Mouse (Mus musculus) hindbrain, embryonic 14.5 days (tissue): ENCODE measurements around the gene Tctn3. TPM values are rescaled to one million over a fixed set of nuclear protein-coding genes. Genes with fewer than 3 reads are reported as not detected.
A peak's percentile ranks its signal among the peaks of the same experiment; 100 is the strongest.
"Not testable (repeated sequence)": the region's sequence is repeated elsewhere in the genome, so short reads cannot be mapped to it uniquely, and the experiment has no call there.

Experiments
- ATAC-seq: fragments of 200-750 bp; cut with Nextera tagmentation; 2 replicates; pipeline ENCODE4 v1.8.0; 2017; ENCODE audit warnings: moderate number of reproducible peaks, mild to moderate bottlenecking, moderate TSS enrichment, moderate library complexity; ENCODE audit not compliant: low FRiP score
- DNase-seq: peaks from one replicate; pipeline ENCODE4 v3.0.0-alpha.2; 2015; ENCODE audit warnings: low spot score
- H3K27ac ChIP-seq: fragments of 300-500 bp; sonication (generic); 2 replicates; pipeline ENCODE4 v1.5.1; 2014; ENCODE audit warnings: mild to moderate bottlenecking, moderate library complexity
- H3K27me3 ChIP-seq: fragments of 300-500 bp; sonication (generic); 2 replicates; pipeline ENCODE4 v1.6.1; 2014; ENCODE audit warnings: mild to moderate bottlenecking, low read length, mixed read lengths; ENCODE audit not compliant: control insufficient read depth, insufficient read depth
- H3K36me3 ChIP-seq: fragments of 300-500 bp; sonication (generic); replicated peaks from 2 replicates; pipeline ENCODE4 v1.6.1; 2014; ENCODE audit not compliant: control insufficient read depth, insufficient read depth
- H3K4me1 ChIP-seq: fragments of 300-500 bp; sonication (generic); replicated peaks from 2 replicates; pipeline ENCODE4 v1.6.1; 2014; ENCODE audit warnings: antibody characterized with exemption, low read length, mixed read lengths; ENCODE audit not compliant: control insufficient read depth, insufficient read depth
- H3K4me2 ChIP-seq: fragments of 300-500 bp; sonication (generic); replicated peaks from 2 replicates; pipeline ENCODE4 v1.6.1; 2014; ENCODE audit warnings: mild to moderate bottlenecking, moderate library complexity
- H3K4me3 ChIP-seq: fragments of 300-500 bp; sonication (generic); replicated peaks from 2 replicates; pipeline ENCODE4 v1.5.1; 2014; ENCODE audit warnings: mild to moderate bottlenecking, low read length
- H3K9ac ChIP-seq: fragments of 300-500 bp; sonication (generic); 2 replicates; pipeline ENCODE4 v1.6.1; 2014
- H3K9me3 ChIP-seq: fragments of 300-500 bp; sonication (generic); 2 replicates; pipeline ENCODE4 v1.6.1; 2016; ENCODE audit warnings: low read length; ENCODE audit not compliant: control insufficient read depth
- WGBS: fragments of 180-500 bp; shearing (Covaris S2); extraction: QIAGEN DNeasy Blood & Tissue Kit; methylation state at CpG from one replicate; pipeline ENCODE4 v1.1.7; 2014; 5-methylcytosine and 5-hydroxymethylcytosine counted together
- polyA plus RNA-seq: library from polyadenylated mRNA; unstranded; fragments of >200 nt; fragmentation: Nextera tagmentation; extraction: Ambion mirVana; gene quantifications from 2 replicates; pipeline ENCODE4 v1.2.1, GENCODE M21; 2014

The Tctn3 gene
- polyA plus RNA-seq, 1 experiment from 2014 or later = 14.0 TPM

- no peak for DNase-seq
- H3K9me3 ChIP-seq = no peaks in the 10 kb centered on the region
- ATAC-seq = no peak
- peaks cover 22% of the 10 kb centered on the region for H3K4me1 ChIP-seq
- H3K36me3 ChIP-seq = peaks cover 31% of the 10 kb centered on the region; the same call in 1 of the 2 replicates
- H3K4me3 ChIP-seq = peak overlapping the region; percentile 61
- 45% methylated on average over 7 of the region's 7 CpGs for WGBS
- peak overlapping the region; percentile 62 for H3K4me2 ChIP-seq
- H3K27me3 ChIP-seq = no peaks in the 10 kb centered on the region
- no peak overlapping the region for H3K27ac ChIP-seq
- H3K9ac ChIP-seq = peak overlapping the region; percentile 64; the same call in 1 of the 2 replicates
Observed at GRCm38 (mm10) chr19:40586908-40587307, 25.1 kb downstream of the Tctn3 start.

- Histone ChIP-seq H3K36me3 (peaks cover 82% of the 10 kb centered on the region), H3K4me3 (no peak overlapping the region), H3K27ac (no peak overlapping the region), H3K9me3 (no peaks in the 10 kb centered on the region), H3K4me1 (peaks cover 5% of the 10 kb centered on the region), H3K9ac (no peak overlapping the region), H3K27me3 (no peaks in the 10 kb centered on the region), H3K4me2 (no peak overlapping the region)
- ATAC-seq (no peak), DNase-seq (no peak)
- 91% methylated on average over 5 of the region's 5 CpGs for WGBS
Observed at GRCm38 (mm10) chr19:40581662-40582061, 30.4 kb downstream of the Tctn3 start.

DNA sequence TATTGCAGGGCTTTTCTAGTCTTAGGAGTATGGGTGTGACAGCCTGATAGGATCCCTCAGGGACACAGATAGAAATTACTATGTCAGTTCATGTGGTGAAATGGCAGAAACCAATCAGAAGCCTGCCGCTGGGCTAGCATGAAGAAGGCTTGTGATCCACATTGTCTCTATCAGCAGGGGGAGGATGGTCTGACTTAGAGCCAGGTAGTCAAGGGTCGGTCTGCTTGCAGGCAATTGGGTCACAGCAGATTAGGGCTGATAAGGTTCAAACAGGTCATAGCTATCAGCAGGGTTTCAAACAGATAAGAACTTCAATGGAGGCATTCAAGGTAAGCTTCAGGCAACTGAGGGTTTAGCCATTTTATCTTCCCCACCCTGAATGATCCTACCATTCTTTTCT lies 31.1 kb downstream of the Tctn3 start:
- H3K4me2 ChIP-seq = no peak overlapping the region
- ATAC-seq (no peak), DNase-seq (no peak)
- H3K27ac ChIP-seq = no peak overlapping the region
- H3K27me3 ChIP-seq = no peaks in the 10 kb centered on the region
- no peak overlapping the region for H3K9ac ChIP-seq
- H3K4me1 ChIP-seq = no peaks in the 10 kb centered on the region
- WGBS = 84% methylated on average over 2 of the region's 2 CpGs
- peaks cover 89% of the 10 kb centered on the region for H3K36me3 ChIP-seq
- no peaks in the 10 kb centered on the region for H3K9me3 ChIP-seq
- H3K4me3 ChIP-seq = no peak overlapping the region

GRCm38 (mm10) chr19:40575438-40575837 lies 36.6 kb downstream of the Tctn3 start:
- no peak overlapping the region for H3K9ac ChIP-seq
- DNase-seq = no peak

DNA sequence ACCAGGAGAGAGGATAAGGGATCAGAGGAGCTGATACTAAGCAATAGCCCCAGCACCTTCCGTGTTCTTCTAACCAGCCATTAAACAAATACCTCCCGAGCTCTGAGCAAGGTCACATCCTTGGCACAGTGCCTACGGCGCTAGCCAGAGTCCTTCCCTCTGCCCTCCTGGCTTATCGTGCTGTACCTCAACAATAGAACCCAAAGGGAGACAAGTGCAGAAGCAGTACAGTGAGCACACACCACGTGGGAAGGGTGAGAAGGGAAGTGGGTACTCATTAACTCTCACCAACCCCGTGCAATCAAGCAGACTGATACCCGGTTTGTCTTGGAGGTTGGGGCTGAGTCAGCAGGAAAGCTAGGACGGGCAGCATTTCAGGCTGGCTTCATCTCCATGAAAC lies 41.3 kb downstream of the Tctn3 start:
- no peak overlapping the region for H3K27ac ChIP-seq
- H3K9me3 ChIP-seq = peaks cover 12% of the 10 kb centered on the region; the same call in 1 of the 2 replicates
- H3K4me2 ChIP-seq = no peak overlapping the region
- H3K4me3 ChIP-seq = no peak overlapping the region
- H3K36me3 ChIP-seq = peaks cover 100% of the 10 kb centered on the region
- no peaks in the 10 kb centered on the region for H3K4me1 ChIP-seq
- DNase-seq (no peak), ATAC-seq (no peak)
- WGBS = 90% methylated on average over 9 of the region's 9 CpGs
- no peak overlapping the region for H3K9ac ChIP-seq
- H3K27me3 ChIP-seq = no peaks in the 10 kb centered on the region

More at GRCm38 (mm10) chr19:40575438-40575837, 36.6 kb downstream of the Tctn3 start:
- no peak for ATAC-seq
- H3K36me3 ChIP-seq = peaks cover 100% of the 10 kb centered on the region
- no peak overlapping the region for H3K4me3 ChIP-seq
- H3K4me1 ChIP-seq = no peaks in the 10 kb centered on the region
- H3K27ac ChIP-seq = no peak overlapping the region
- peaks cover 4% of the 10 kb centered on the region; the same call in 1 of the 2 replicates for H3K9me3 ChIP-seq
- WGBS = 79% methylated on average over 5 of the region's 5 CpGs
- H3K4me2 ChIP-seq = no peak overlapping the region
- H3K27me3 ChIP-seq = no peaks in the 10 kb centered on the region

GRCm38 (mm10) chr19:40567616-40568015 lies 44.4 kb downstream of the Tctn3 start:
- no peak for DNase-seq
- Histone ChIP-seq H3K9me3 (peaks cover 12% of the 10 kb centered on the region; the same call in 1 of the 2 replicates), H3K27me3 (no peaks in the 10 kb centered on the region), H3K4me3 (no peak overlapping the region), H3K36me3 (peaks cover 99% of the 10 kb centered on the region), H3K9ac (no peak overlapping the region), H3K4me1 (no peaks in the 10 kb centered on the region), H3K4me2 (no peak overlapping the region), H3K27ac (no peak overlapping the region)
- WGBS = 88% methylated on average over 3 of the region's 3 CpGs
- no peak for ATAC-seq

DNA sequence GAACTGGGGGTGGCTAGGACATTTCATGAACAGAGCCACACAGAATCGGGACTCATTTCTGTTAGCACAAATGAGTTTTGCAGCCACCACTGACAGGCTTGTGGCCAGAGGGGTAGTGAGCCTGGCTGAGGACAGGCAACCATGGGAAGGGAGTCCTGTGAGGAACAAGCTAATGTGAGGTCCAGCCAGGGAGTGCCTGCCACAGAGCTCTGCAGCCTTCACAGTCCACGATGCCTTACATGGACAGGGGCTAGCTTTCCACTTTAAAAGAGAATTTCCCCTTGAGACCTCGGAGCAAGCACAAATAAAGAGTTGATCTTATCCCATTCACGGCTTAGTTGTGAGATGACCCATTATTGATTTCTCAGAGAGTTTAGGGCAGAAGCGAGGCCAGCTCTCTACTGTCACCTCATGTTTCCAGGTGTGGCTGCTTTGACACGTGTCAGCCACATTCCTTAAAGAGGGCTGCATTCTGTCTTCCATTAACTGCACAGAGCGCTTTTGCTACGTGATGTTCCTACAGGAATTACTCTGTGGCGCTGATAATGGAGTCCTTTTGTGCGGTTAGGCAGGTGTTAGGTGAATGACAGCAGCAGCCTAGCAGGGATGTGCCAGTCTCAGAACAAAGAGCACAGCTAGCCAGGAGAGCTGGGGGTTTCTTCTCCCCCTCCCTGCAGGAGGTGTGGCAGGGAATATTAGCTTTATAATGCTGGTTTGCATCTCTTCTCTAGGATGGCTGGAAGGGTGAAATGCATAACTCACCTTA lies 48.0 kb downstream of the Tctn3 start:
- no peaks in the 10 kb centered on the region for H3K27me3 ChIP-seq
- no peak for DNase-seq
- H3K9ac ChIP-seq = no peak overlapping the region
- no peaks in the 10 kb centered on the region for H3K4me1 ChIP-seq
- H3K36me3 ChIP-seq = peaks cover 74% of the 10 kb centered on the region
- no peak for ATAC-seq
- H3K4me2 ChIP-seq = no peak overlapping the region
- WGBS = 87% methylated on average over 10 of the region's 10 CpGs
- H3K9me3 ChIP-seq = no peaks in the 10 kb centered on the region
- no peak overlapping the region for H3K4me3 ChIP-seq
- H3K27ac ChIP-seq = no peak overlapping the region

GRCm38 (mm10) chr19:40561521-40561920 lies 50.5 kb downstream of the Tctn3 start:
- H3K4me1 ChIP-seq, ATAC-seq, H3K27ac ChIP-seq, H3K9me3 ChIP-seq, H3K4me2 ChIP-seq, DNase-seq, H3K27me3 ChIP-seq, H3K4me3 ChIP-seq, H3K9ac ChIP-seq: not testable (repeated sequence)
- 69% methylated on average over 12 of the region's 31 CpGs for WGBS
- H3K36me3 ChIP-seq = peaks cover 69% of the 10 kb centered on the region

DNA sequence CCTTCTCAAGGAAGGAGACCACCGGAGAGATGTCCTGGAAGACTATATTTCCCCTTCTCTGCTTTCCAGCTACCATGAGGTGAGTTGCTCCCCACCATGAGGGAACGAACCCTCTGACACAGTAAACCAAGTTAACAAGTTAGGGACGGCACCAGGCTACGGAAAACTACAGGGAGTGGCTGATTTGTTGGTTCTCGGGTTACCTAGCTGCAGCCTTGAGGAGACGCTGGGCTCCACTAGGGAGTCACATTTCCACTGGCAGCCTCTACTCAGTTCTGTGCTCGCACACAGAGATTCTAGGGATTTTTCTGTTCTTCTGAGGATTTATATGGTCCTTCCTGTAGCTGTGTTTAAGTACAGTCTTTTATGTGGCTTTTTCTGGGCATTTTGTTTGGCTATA lies 56.0 kb downstream of the Tctn3 start:
- Histone ChIP-seq H3K4me1 (no peaks in the 10 kb centered on the region), H3K27me3 (no peaks in the 10 kb centered on the region), H3K4me3 (no peak overlapping the region), H3K9ac (no peak overlapping the region), H3K36me3 (peaks cover 70% of the 10 kb centered on the region), H3K4me2 (no peak overlapping the region), H3K9me3 (no peaks in the 10 kb centered on the region), H3K27ac (no peak overlapping the region)
- WGBS = 96% methylated on average over 7 of the region's 7 CpGs
- DNase-seq (no peak), ATAC-seq (no peak)
